Mouse (Mus musculus) spleen, postnatal 14 days (tissue): ENCODE measurements around the gene Osbpl11.
"Not testable (repeated sequence)": the region's sequence is repeated elsewhere in the genome, so short reads cannot be mapped to it uniquely, and the experiment has no call there.

Source experiments
- DNase-seq, 2 experiments: peaks; one replicate each; pipeline ENCODE4 v3.0.0; 2021 to 2022; ENCODE audit warnings: low spot score in 2 of 2

The Osbpl11 gene

DNA sequence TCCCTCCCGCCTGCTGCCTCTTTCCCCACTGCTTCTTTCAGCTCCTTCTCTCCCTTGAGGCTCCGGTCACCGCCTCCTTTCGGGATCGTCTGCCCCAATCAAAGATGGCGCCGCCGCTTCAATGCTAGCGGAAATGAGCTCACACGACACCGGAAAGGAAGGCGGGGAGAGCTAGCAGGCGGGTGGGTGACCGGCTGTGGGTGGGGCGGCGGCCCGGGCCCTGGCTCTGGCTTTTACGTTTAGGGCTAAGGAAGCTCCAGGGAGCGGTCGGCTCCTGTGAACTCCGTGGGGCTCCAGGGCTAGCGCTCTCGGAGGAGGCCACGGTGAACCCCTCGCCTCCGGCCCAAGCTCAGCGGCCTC lies at the start of gene Osbpl11:
Gene Osbpl11 (plus strand): TSS at position 171 of the 360 bp plus-strand sequence.
- peak; percentile 90 to 94 for DNase-seq

DNA sequence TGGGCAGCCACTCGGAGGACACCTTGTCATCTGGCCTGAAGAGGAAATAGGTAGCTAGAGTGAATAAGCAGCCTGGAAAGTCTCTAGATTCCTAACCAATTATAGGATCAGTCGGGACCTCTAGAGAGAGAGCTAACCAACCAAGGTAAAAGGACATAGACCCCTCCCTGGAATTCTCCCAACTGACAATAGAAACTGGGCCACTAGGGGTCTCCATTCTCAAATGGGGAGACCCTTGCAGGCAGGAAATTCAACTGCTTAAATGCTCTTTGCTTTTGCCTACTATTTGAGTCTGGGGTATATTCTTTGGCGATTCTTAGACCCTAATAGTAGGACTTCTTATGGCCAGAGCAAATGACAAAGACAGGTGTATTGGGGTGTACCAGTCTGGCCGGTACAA lies 49.7 kb upstream of the Osbpl11 start:
- no peak for DNase-seq

- not testable (repeated sequence) for DNase-seq
Observed at GRCm38 (mm10) chr16:33139061-33139460, 45.8 kb upstream of the Osbpl11 start.

- no peak for DNase-seq
Observed at GRCm38 (mm10) chr16:33141758-33142280, 43.1 kb upstream of the Osbpl11 start.

GRCm38 (mm10) chr16:33143452-33143851 lies 41.4 kb upstream of the Osbpl11 start:
- DNase-seq, result no peak

- no peak for DNase-seq
Observed at GRCm38 (mm10) chr16:33146185-33146584, 38.7 kb upstream of the Osbpl11 start.

- DNase-seq, result no peak
Observed at GRCm38 (mm10) chr16:33148135-33148534, 36.7 kb upstream of the Osbpl11 start.

DNA sequence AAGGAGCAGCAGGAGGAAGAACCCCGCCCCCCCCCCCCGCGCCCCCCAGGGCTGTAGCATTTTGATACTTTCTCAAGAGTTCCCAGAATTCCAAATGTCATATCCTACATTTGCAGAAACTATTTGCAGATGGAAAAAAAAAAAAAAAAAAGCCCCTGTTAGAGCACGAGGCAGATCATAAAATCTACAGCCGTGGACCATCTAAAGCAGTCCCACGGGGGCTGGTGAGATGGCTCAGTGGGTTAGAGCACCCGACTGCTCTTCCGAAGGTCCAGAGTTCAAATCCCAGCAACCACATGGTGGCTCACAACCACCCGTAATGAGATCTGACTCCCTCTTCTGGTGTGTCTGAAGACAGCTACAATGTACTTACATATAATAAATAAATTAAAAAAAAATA lies 34.0 kb upstream of the Osbpl11 start:
- not testable (repeated sequence) for DNase-seq

GRCm38 (mm10) chr16:33151558-33151957 lies 33.3 kb upstream of the Osbpl11 start:
- no peak for DNase-seq

- DNase-seq, result peak in 1 of 2 experiments; percentile 24
Observed at GRCm38 (mm10) chr16:33154992-33155391, 29.9 kb upstream of the Osbpl11 start.

- no peak for DNase-seq
Observed at GRCm38 (mm10) chr16:33158006-33158405, 26.9 kb upstream of the Osbpl11 start.

DNA sequence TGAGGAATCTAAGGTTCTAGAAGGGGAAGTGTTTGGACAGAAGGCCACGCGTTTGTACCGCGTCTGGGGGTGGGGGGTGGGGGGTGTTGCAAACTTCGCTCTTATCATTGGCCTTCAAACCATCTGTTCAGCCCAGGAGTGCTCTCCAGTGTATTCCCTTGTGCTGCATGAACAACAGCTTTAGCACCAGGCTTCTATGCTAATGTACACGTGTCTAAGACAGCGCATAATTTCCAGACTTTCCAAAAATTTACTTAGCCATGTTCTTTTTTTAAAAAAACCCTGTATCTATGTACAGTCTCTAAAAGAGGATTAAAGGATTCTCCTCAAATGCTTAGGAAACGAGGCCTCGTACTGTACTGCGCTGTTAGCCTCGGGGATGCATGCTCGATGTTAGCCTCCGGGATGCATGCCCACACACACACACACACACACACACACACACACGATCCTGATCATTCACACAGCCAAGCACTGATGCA lies 26.2 kb upstream of the Osbpl11 start:
- no peak for DNase-seq

- no peak for DNase-seq
Observed at GRCm38 (mm10) chr16:33159363-33159762, 25.5 kb upstream of the Osbpl11 start.

DNA sequence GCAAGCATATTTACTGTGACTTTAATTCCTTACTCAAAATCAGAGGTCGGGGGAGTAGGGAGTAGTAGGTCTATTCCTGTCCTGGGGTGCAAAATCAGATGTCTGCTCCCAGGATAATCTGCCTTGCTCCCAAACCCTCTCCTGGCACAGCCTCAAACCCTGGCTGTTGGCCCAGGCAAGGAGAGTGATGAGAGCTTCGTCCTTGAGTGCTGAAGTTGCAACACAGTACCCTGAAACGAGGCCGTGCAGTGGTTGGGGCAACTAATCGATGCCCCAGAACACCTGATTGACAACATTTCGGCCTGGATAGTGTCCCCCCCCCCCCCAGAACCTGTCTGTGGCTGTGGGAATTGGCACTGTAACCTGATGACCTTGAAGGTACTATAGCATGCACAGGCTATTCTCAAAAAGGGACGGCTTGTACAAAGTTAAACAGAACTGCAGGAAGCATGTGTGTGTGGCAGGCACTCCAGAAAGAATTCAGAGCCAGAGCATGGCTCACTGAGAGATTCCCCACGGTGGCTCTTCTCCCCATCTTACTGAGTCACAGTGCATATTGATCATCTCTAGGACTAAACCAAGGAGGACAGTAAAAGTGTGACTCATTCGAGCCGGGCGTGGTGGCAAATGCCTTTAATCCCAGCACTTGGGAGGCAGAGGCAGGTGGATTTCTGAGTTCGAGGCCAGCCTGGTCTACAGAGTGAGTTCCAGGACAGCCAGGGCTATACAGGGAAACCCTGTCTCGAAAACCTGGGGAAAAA lies 21.4 kb upstream of the Osbpl11 start:
- DNase-seq, result no peak

GRCm38 (mm10) chr16:33166284-33166683 lies 18.6 kb upstream of the Osbpl11 start:
- DNase-seq, result peak; percentile 20 to 58

- DNase-seq, result no peak
Observed at GRCm38 (mm10) chr16:33167537-33167936, 17.3 kb upstream of the Osbpl11 start.

GRCm38 (mm10) chr16:33169471-33170034 lies 15.3 kb upstream of the Osbpl11 start:
- no peak for DNase-seq

- no peak for DNase-seq
Observed at GRCm38 (mm10) chr16:33170716-33171587, 13.9 kb upstream of the Osbpl11 start.

GRCm38 (mm10) chr16:33171800-33172199 lies 13.1 kb upstream of the Osbpl11 start:
- no peak for DNase-seq

- no peak for DNase-seq
Observed at GRCm38 (mm10) chr16:33173151-33173550, 11.7 kb upstream of the Osbpl11 start.

DNA sequence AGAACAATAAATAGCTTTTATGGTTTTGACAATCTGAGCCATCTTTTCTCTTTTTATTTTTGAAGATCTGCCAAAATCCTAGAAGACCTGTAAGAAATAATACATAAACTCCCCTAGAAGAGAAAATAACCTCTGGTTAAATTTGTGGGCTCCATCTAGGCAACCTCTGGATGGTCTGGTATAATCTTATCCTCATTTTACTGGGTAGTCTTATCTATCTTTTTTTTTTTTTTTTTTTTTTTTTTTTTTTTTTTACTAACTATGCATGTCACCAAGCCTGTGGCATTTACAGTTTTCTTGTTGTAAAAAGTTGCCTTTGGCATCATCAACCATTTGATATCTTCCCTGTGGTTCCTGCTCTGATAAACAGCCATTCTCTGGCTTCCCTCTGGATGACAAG lies 10.2 kb upstream of the Osbpl11 start:
- DNase-seq, result no peak

- DNase-seq, result not testable (repeated sequence)
Observed at GRCm38 (mm10) chr16:33176831-33177230, 8.0 kb upstream of the Osbpl11 start.
